Mouse (Mus musculus) ES-E14 (cell line): ENCODE measurements at regions not wholly inside any gene's neighbourhood (a gene's known extent, or its start where the extent isn't known, plus 50 kb on each side); places are given as distances from the start of the nearest gene placed in this dataset.

Source experiments
- DNase-seq: peaks from one replicate; pipeline ENCODE4 v3.0.0-alpha.2; 2013; ENCODE audit warnings: low read depth, low spot score
- H3K27ac ChIP-seq: 2 replicates; pipeline ENCODE4 v1.5.1; 2012; ENCODE audit warnings: low read depth, mild to moderate bottlenecking, low read length, moderate library complexity, mixed read lengths; ENCODE audit not compliant: poor library complexity, insufficient read depth, severe bottlenecking
- H3K36me3 ChIP-seq: 2 replicates; pipeline ENCODE4 v1.6.1; 2012; ENCODE audit warnings: mild to moderate bottlenecking, low read length, moderate library complexity, mixed read lengths; ENCODE audit not compliant: control insufficient read depth, poor library complexity, insufficient read depth, severe bottlenecking
- H3K4me1 ChIP-seq, 2 experiments: fragments of 150-350 bp in 1 of 2; sonication (generic) in 1 of 2; 2 replicates each; pipeline ENCODE4 v1.6.1; 2012; ENCODE audit warnings: low read length in 2 of 2, mild to moderate bottlenecking in 1 of 2, mixed read lengths in 1 of 2; ENCODE audit not compliant: control insufficient read depth in 2 of 2, insufficient read depth in 2 of 2, poor library complexity in 1 of 2
- H3K4me3 ChIP-seq, 2 experiments: fragments of 150-350 bp in 1 of 2; sonication (generic) in 1 of 2; 2 replicates each; pipeline ENCODE4 v1.5.1; 2012; ENCODE audit warnings: low read length in 2 of 2, low read depth in 1 of 2, mild to moderate bottlenecking in 1 of 2, mixed read lengths in 1 of 2; ENCODE audit not compliant: insufficient read depth in 1 of 2, poor library complexity in 1 of 2, severe bottlenecking in 1 of 2
- H3K9ac ChIP-seq: 2 replicates; pipeline ENCODE4 v1.6.1; 2012; ENCODE audit warnings: low read depth, mild to moderate bottlenecking, low read length, mixed read lengths; ENCODE audit not compliant: poor library complexity, insufficient read depth, severe bottlenecking
- H3K9me3 ChIP-seq: fragments of 150-350 bp; sonication (generic); 2 replicates; pipeline ENCODE4 v1.6.1; 2012; ENCODE audit warnings: low read depth, mild to moderate bottlenecking, low read length; ENCODE audit not compliant: control insufficient read depth, insufficient read depth
- CHD2 ChIP-seq: IDR thresholded peaks from 2 replicates; pipeline ENCODE4 v1.6.1; 2014; ENCODE audit warnings: mild to moderate bottlenecking, low read depth, low read length, inconsistent platforms
- HCFC1 ChIP-seq: IDR thresholded peaks from 2 replicates; pipeline ENCODE4 v1.6.1; 2012; ENCODE audit warnings: low read length, inconsistent platforms, borderline replicate concordance; ENCODE audit not compliant: insufficient read depth
- MAFK ChIP-seq: IDR thresholded peaks from 2 replicates; pipeline ENCODE4 v1.6.1; 2014; ENCODE audit warnings: mild to moderate bottlenecking, low read depth, low read length, inconsistent platforms; ENCODE audit not compliant: insufficient read depth
- ZC3H11A ChIP-seq: IDR thresholded peaks from 2 replicates; pipeline ENCODE4 v1.6.1; 2012; ENCODE audit warnings: low read depth, mild to moderate bottlenecking, inconsistent platforms, low read length, borderline replicate concordance
- ZNF384 ChIP-seq: IDR thresholded peaks from 2 replicates; pipeline ENCODE4 v1.6.1; 2012; ENCODE audit warnings: low read depth, low read length, inconsistent platforms
- in situ Hi-C, 2 experiments: fragments of 600-800 bp; cut with MboI; formaldehyde crosslinking; loops; one replicate each; pipeline ENCODE4 v1.15.1; 2025; ENCODE audit warnings: low sequenced_read_pairs in 2 of 2, inconsistent platforms in 1 of 2; ENCODE audit not compliant: unreplicated experiment in 2 of 2

DNA sequence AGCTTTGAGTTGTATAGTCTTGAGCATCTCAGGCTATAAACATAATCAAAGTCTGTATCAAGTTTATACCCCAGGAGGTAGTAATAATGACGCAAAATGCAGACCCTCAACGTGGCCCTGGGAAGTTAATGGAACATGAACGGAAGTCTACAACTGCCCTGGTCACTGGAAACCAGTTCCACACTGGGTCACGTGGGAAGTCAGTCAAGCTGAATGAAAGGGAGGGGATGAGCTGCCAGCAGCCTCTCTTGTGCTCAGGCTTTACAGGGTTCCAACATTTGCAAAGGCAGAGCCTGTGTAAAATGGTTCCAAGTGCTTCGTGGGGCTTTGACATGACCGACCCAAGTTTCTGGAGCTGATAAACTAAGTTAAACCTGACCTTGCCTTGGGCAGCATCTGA lies 229.4 kb downstream of the Lnpk start:
- in situ Hi-C loops = no loop called here

GRCm38 (mm10) chr2:74306301-74306700 lies 272.9 kb downstream of the Lnpk start:
- TF ChIP-seq ZNF384 = no peak
- TF ChIP-seq ZC3H11A = no peak
- TF ChIP-seq CHD2 = no peak
- TF ChIP-seq MAFK = no peak
- TF ChIP-seq HCFC1 = no peak
- Histone ChIP-seq H3K4me3 (no peak overlapping the region), H3K4me1 (no peaks in the 10 kb centered on the region), H3K27ac (no peak overlapping the region), H3K36me3 (no peaks in the 10 kb centered on the region), H3K9ac (no peak overlapping the region), H3K9me3 (no peaks in the 10 kb centered on the region)
- in situ Hi-C loops = no loop called here
- DNase-seq = no peak

More for the DNA sequence above, 229.4 kb downstream of the Lnpk start:
- Histone ChIP-seq H3K9ac (no peak overlapping the region), H3K9me3 (no peaks in the 10 kb centered on the region), H3K36me3 (no peaks in the 10 kb centered on the region), H3K4me1 (no peaks in the 10 kb centered on the region; a peak in 1 of 4 replicates), H3K27ac (no peak overlapping the region), H3K4me3 (no peak overlapping the region)
- TF ChIP-seq MAFK (no peak), CHD2 (no peak), ZNF384 (no peak), HCFC1 (no peak), ZC3H11A (no peak)
- DNase-seq = no peak

DNA sequence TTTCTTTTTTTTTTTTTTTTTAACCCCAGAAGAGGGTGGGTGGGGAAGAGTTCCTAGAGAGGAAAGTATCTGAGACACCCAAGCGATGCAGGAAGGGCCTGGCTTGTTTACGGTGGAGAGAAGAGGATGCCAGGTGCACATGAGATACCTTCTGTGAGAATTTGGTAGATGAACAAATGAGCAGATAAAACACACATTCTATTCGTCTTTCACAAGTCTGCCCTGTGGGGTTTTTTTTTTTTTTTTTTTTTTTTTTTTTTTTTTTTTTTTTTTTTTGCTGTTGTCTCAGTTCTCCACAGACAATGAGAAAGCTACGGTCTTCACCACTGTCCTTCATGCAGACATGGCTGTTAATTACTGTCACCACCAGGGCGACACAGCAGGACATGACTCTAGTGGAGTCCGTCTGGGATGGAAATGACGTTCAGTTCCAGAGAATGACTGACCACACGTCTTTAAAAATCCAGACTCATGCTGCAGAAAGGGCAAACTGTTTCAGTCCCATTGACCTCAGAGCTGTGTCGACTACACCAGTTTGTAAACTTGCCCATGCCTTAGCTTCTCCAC lies 278.3 kb downstream of the Lnpk start:
- H3K9ac ChIP-seq = no peak overlapping the region
- H3K4me3 ChIP-seq = no peak overlapping the region
- in situ Hi-C loops = no loop called here
- no peaks in the 10 kb centered on the region for H3K36me3 ChIP-seq
- H3K9me3 ChIP-seq = no peaks in the 10 kb centered on the region
- no peaks in the 10 kb centered on the region for H3K4me1 ChIP-seq
- no peak overlapping the region; the same call in 1 of the 2 replicates for H3K27ac ChIP-seq
- no peak for DNase-seq
- TF ChIP-seq ZC3H11A (no peak), HCFC1 (no peak), CHD2 (no peak), ZNF384 (no peak), MAFK (no peak)

GRCm38 (mm10) chr2:74300366-74300791 lies 278.9 kb downstream of the Lnpk start:
- Histone ChIP-seq H3K36me3 (no peaks in the 10 kb centered on the region), H3K27ac (no peak overlapping the region), H3K4me3 (no peak overlapping the region), H3K9ac (no peak overlapping the region), H3K4me1 (no peaks in the 10 kb centered on the region), H3K9me3 (no peaks in the 10 kb centered on the region)
- peak; percentile 40 for DNase-seq
- peak; percentile 59 for TF ChIP-seq ZC3H11A
- no peak for TF ChIP-seq HCFC1
- peak; percentile 24; the same call in 1 of the 2 replicates for TF ChIP-seq CHD2
- TF ChIP-seq MAFK = no peak
- peak; percentile 19; the same call in 1 of the 2 replicates for TF ChIP-seq ZNF384
- in situ Hi-C loops = no loop called here

DNA sequence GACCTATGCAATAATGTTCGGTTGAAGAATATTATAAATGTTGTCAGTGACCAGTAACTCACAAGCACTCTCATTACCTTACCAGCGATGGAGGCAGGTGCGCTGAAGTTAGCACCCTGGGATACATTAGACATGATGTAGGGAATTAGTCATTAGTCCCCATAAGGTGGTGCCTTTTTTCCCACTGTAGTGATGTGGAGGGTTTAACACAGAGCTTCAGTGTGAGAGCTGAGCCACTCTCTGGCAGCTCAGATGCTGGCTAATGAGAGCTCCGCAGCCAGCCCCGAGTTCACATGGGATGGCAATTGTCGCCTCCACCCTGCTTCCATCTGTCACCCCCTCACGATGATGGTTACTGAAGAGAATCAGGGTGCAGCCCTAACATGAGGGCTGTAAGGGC lies 286.6 kb downstream of the Lnpk start:
- TF ChIP-seq ZC3H11A (no peak), ZNF384 (no peak), CHD2 (no peak), HCFC1 (no peak), MAFK (no peak)
- Histone ChIP-seq H3K27ac (no peak overlapping the region), H3K4me3 (no peak overlapping the region), H3K9ac (no peak overlapping the region), H3K4me1 (no peaks in the 10 kb centered on the region), H3K9me3 (no peaks in the 10 kb centered on the region), H3K36me3 (no peaks in the 10 kb centered on the region)
- in situ Hi-C loops = no loop called here
- DNase-seq = no peak
